Mouse (Mus musculus) brown adipose tissue, adult 24 weeks (tissue): Measurements from ENCODE around the gene Rpl22. TPM values are rescaled to one million over a fixed set of nuclear protein-coding genes. Genes with fewer than 3 reads are reported as not detected.

ENCODE experiments used
- H3K27ac ChIP-seq: fragments of 200-500 bp; replicated peaks from 2 replicates; pipeline ENCODE4 v1.5.1; 2012; ENCODE audit warnings: low read depth, mild to moderate bottlenecking, low read length
- H3K4me1 ChIP-seq: fragments of 200-500 bp; 2 replicates; pipeline ENCODE4 v1.6.1; 2012; ENCODE audit warnings: low read length, mixed read lengths; ENCODE audit not compliant: control insufficient read depth, insufficient read depth, insufficient read length
- H3K4me3 ChIP-seq: fragments of 200-500 bp; 2 replicates; pipeline ENCODE4 v1.5.1; 2012; ENCODE audit warnings: low read depth, mild to moderate bottlenecking, low read length, moderate library complexity; ENCODE audit not compliant: insufficient read depth
- polyA plus RNA-seq: library from polyadenylated mRNA; stranded (reverse); fragments of >200 nt; gene quantifications from 2 replicates; pipeline ENCODE4 v1.2.4, GENCODE M21; 2012; ENCODE audit not compliant: missing spikeins, insufficient read depth, insufficient read length

Gene Rpl22
- polyA plus RNA-seq, 1 experiment, result 638 TPM

- H3K27ac ChIP-seq, result no peak within 1 kb of the TSS
- no peak within 1 kb of the TSS for H3K4me3 ChIP-seq
- peaks cover 2% of the 10 kb centered on the region; the same call in 1 of the 2 replicates for H3K4me1 ChIP-seq
Measured at GRCm38 (mm10) chr4:152291562-152291961, 34.0 kb upstream of the Rpl22 start, which contains the start of gene Hes3. TSS of gene Hes3 (minus strand) at chr4:152291662.

- no peak overlapping the region for H3K4me3 ChIP-seq
- peaks cover 2% of the 10 kb centered on the region; the same call in 1 of the 2 replicates for H3K4me1 ChIP-seq
- no peak overlapping the region for H3K27ac ChIP-seq
Measured at GRCm38 (mm10) chr4:152292102-152292765, 33.3 kb upstream of the Rpl22 start.

GRCm38 (mm10) chr4:152294188-152294929, 31.2 kb upstream of the Rpl22 start:
- H3K4me3 ChIP-seq, result no peak overlapping the region
- peaks cover 8% of the 10 kb centered on the region; the same call in 1 of the 2 replicates for H3K4me1 ChIP-seq
- peak overlapping the region; percentile 83 for H3K27ac ChIP-seq

- peak overlapping the region; percentile 44 for H3K27ac ChIP-seq
- H3K4me1 ChIP-seq, result peaks cover 8% of the 10 kb centered on the region; the same call in 1 of the 2 replicates
- H3K4me3 ChIP-seq, result no peak overlapping the region
Measured at GRCm38 (mm10) chr4:152295916-152296315, 29.6 kb upstream of the Rpl22 start.

GRCm38 (mm10) chr4:152296371-152296770, 29.2 kb upstream of the Rpl22 start:
- Histone ChIP-seq H3K4me3 (peak overlapping the region; percentile 89), H3K4me1 (peaks cover 8% of the 10 kb centered on the region; the same call in 1 of the 2 replicates), H3K27ac (peak overlapping the region; percentile 89)

GRCm38 (mm10) chr4:152296874-152297861, 28.4 kb upstream of the Rpl22 start, which contains the start of gene Icmt:
TSS of gene Icmt (plus strand) at chr4:152297227.
- Histone ChIP-seq H3K27ac (peak within 1 kb of the TSS; percentile 89), H3K4me1 (peaks cover 8% of the 10 kb centered on the region), H3K4me3 (peak within 1 kb of the TSS; percentile 89)

GRCm38 (mm10) chr4:152298836-152299235, 26.7 kb upstream of the Rpl22 start:
- Histone ChIP-seq H3K4me1 (peaks cover 8% of the 10 kb centered on the region), H3K4me3 (peak overlapping the region; percentile 86; the same call in 1 of the 2 replicates), H3K27ac (no peak overlapping the region)

GRCm38 (mm10) chr4:152300375-152300774, 25.2 kb upstream of the Rpl22 start:
- Histone ChIP-seq H3K4me3 (no peak overlapping the region), H3K27ac (no peak overlapping the region), H3K4me1 (peaks cover 8% of the 10 kb centered on the region)

GRCm38 (mm10) chr4:152302012-152302411, 23.5 kb upstream of the Rpl22 start:
- peaks cover 5% of the 10 kb centered on the region for H3K4me1 ChIP-seq
- no peak overlapping the region for H3K27ac ChIP-seq
- no peak overlapping the region for H3K4me3 ChIP-seq

GRCm38 (mm10) chr4:152303172-152303571, 22.4 kb upstream of the Rpl22 start:
- H3K4me1 ChIP-seq, result peaks cover 3% of the 10 kb centered on the region; the same call in 1 of the 2 replicates
- H3K27ac ChIP-seq, result no peak overlapping the region

GRCm38 (mm10) chr4:152304685-152305084, 20.9 kb upstream of the Rpl22 start:
- Histone ChIP-seq H3K4me3 (no peak overlapping the region), H3K27ac (no peak overlapping the region), H3K4me1 (no peaks in the 10 kb centered on the region; the same call in 1 of the 2 replicates)

More at GRCm38 (mm10) chr4:152303172-152303571, 22.4 kb upstream of the Rpl22 start:
- H3K4me3 ChIP-seq, result no peak overlapping the region

- Histone ChIP-seq H3K4me1 (no peaks in the 10 kb centered on the region; the same call in 1 of the 2 replicates), H3K4me3 (no peak overlapping the region), H3K27ac (no peak overlapping the region)
Measured at GRCm38 (mm10) chr4:152305991-152306390, 19.6 kb upstream of the Rpl22 start.

- H3K4me3 ChIP-seq, result no peak overlapping the region
- no peaks in the 10 kb centered on the region; the same call in 1 of the 2 replicates for H3K4me1 ChIP-seq
- H3K27ac ChIP-seq, result no peak overlapping the region
Measured at GRCm38 (mm10) chr4:152307542-152307941, 18.0 kb upstream of the Rpl22 start.

GRCm38 (mm10) chr4:152312186-152312585, 13.4 kb upstream of the Rpl22 start:
- Histone ChIP-seq H3K4me3 (no peak overlapping the region), H3K27ac (no peak overlapping the region), H3K4me1 (no peaks in the 10 kb centered on the region; the same call in 1 of the 2 replicates)
